Mouse (Mus musculus): ENCODE data around the gene Pfn1. TPM values are rescaled to one million over a fixed set of nuclear protein-coding genes. Genes with fewer than 3 reads are reported as not detected.
A peak's percentile ranks its signal among the peaks of the same experiment; 100 is the strongest.

Pfn1 gene
- total RNA-seq (2014; rRNA removed): 460 and 560 TPM in 2 replicates
- 606 and 634 TPM in 2 replicates for polyA plus RNA-seq (2015; fragmentation: Nextera tagmentation; extraction: Ambion mirVana)

DNA sequence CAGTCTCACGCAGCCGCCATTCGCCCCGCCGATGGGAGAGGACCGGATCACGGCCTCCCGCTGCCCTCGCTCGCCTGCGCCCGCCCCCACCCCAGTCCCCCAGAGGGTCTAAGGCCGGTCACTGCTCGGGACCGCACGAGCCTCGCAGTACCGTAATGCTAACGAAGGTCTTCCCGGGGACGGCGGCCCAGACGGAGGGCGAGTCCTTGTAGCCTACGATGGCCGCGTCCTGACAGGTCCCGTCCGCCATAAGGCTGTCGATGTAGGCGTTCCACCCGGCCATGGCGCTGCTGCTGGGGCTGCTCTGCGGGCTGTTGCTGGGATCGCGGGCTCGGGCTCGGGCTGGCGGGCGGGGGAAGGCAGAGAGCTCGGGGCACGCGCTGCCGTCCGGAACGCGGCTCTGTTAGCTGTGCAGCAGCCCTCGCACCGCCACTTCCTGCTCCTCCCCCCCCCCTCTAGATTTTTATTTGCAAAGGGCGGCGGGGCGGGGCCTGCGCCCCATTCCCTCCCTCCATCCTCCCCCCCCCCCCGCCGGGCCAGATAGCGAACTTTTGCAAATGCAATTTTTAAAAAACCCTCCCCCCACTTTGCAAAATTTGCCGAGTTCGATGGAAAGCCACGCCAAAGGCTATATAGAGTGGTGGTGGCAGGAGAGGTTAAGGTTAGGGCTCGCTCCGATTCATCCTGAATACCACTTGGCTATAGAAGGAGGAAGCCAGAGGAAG, at the start of gene Pfn1:
Gene Pfn1 (minus strand): TSS at position 447 of the 725 bp plus-strand sequence.
- Histone ChIP-seq H3K9me3 (ENCODE audit: low read length) (no peaks in the 10 kb centered on the region), H3K27ac (peak within 1 kb of the TSS; percentile 99), H3K36me3 (ENCODE audit: insufficient read depth, low read length) (peaks cover 24% of the 10 kb centered on the region), H3K27me3 (ENCODE audit: insufficient read depth, low read length) (no peaks in the 10 kb centered on the region), H3K4me1 (ENCODE audit: insufficient read depth, low read length) (0 out of 2 replicates have a peak, but pooled peaks cover 11% of the 10 kb centered on the region), H3K4me2 (ENCODE audit: low read depth, low read length) (peak within 1 kb of the TSS; percentile 75), H3K4me3 (ENCODE audit: low read length) (peak within 1 kb of the TSS; percentile 99), H3K9ac (replicated peaks; ENCODE audit: low read length) (peak within 1 kb of the TSS; percentile 100)
- DNase-seq (ENCODE audit: low spot score) (peak; percentile 89), ATAC-seq (peak; percentile 68)
- WGBS: under 1% methylated on average over 43 of the region's 61 CpGs
- TF ChIP-seq CTCF (IDR thresholded peaks at IDR 0.05; ENCODE audit: low read depth): no peak

DNA sequence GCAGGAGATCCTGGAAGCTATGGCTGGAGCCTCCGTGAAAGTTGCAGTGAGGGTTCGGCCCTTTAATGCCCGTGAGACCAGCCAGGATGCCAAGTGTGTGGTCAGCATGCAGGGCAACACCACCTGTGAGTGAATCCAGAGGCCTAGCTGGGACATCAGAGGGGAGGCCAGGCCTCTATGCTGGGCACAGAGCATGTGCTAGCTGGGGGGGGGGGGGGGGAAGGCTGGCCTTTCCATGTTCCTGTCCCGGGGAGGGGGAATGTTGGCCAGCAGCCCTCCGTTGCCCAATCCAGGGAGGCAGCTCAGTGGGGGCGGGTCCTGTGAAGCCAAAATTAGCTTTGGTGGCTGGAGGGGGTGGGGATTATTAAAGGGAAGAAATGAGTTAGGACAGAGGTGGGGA, 48.3 kb upstream of the Pfn1 start:
- Histone ChIP-seq H3K27me3 (ENCODE audit: insufficient read depth, low read length) (no peaks in the 10 kb centered on the region), H3K36me3 (ENCODE audit: insufficient read depth, low read length) (peaks cover 29% of the 10 kb centered on the region), H3K4me3 (ENCODE audit: low read length) (no peak overlapping the region), H3K9ac (replicated peaks; ENCODE audit: low read length) (no peak overlapping the region), H3K9me3 (ENCODE audit: low read length) (no peaks in the 10 kb centered on the region), H3K4me2 (ENCODE audit: low read depth, low read length) (peak overlapping the region; percentile 94; the same call in 1 of the 2 replicates), H3K27ac (no peak overlapping the region; the same call in 1 of the 2 replicates), H3K4me1 (ENCODE audit: insufficient read depth, low read length) (peaks cover 14% of the 10 kb centered on the region)
- DNase-seq (ENCODE audit: low spot score) (no peak), ATAC-seq (no peak)
- no peak for TF ChIP-seq CTCF (IDR thresholded peaks at IDR 0.05; ENCODE audit: low read depth)
- 52% methylated on average over 6 of the region's 6 CpGs for WGBS

DNA sequence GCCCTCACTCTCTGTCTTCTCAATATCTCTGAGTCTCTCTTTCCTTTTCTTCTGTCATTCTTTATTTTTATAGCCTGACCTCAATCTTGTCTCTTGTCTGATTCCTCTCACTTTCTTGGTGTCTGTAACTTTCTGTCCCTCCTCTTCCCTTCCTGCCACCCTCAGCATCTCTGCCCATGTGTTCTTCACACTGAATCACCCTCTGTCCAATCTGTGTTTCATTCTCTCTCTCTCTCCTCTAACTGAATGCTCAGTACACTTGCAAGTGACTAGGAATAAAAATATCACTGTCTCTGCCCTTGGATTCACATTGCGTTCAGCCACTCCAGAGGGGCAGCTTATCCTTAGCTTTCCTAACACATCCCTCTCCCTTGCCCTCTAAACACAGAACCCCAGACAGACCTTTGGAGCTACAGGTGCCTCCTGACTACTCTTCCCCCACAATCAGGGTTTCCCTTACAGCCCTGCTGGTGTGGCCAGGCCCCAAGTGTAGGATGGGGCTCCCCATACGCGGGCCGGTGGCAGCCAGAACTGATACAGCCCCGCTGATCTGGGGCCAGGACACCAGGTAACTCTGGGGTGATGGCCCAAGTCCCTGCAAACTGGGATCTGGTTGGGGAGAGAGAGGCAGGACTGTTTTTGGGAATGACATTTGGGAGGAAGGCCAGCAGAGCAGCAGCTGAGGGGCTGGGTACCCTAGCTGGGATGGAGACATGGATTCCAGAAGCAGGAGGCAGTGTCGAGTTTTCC, 47.7 kb upstream of the Pfn1 start:
- H3K36me3 ChIP-seq (ENCODE audit: insufficient read depth, low read length): peaks cover 27% of the 10 kb centered on the region
- H3K4me3 ChIP-seq (ENCODE audit: low read length): no peak overlapping the region
- WGBS: 81% methylated on average over 6 of the region's 6 CpGs
- H3K9ac ChIP-seq (replicated peaks; ENCODE audit: low read length): peak overlapping the region; percentile 90; the same call in 1 of the 2 replicates
- ATAC-seq (no peak), DNase-seq (ENCODE audit: low spot score) (no peak)
- no peak for TF ChIP-seq CTCF (IDR thresholded peaks at IDR 0.05; ENCODE audit: low read depth)
- H3K27me3 ChIP-seq (ENCODE audit: insufficient read depth, low read length): no peaks in the 10 kb centered on the region
- no peak overlapping the region; the same call in 1 of the 2 replicates for H3K27ac ChIP-seq
- H3K9me3 ChIP-seq (ENCODE audit: low read length): no peaks in the 10 kb centered on the region
- peaks cover 14% of the 10 kb centered on the region for H3K4me1 ChIP-seq (ENCODE audit: insufficient read depth, low read length)
- peak overlapping the region; percentile 94 for H3K4me2 ChIP-seq (ENCODE audit: low read depth, low read length)

DNA sequence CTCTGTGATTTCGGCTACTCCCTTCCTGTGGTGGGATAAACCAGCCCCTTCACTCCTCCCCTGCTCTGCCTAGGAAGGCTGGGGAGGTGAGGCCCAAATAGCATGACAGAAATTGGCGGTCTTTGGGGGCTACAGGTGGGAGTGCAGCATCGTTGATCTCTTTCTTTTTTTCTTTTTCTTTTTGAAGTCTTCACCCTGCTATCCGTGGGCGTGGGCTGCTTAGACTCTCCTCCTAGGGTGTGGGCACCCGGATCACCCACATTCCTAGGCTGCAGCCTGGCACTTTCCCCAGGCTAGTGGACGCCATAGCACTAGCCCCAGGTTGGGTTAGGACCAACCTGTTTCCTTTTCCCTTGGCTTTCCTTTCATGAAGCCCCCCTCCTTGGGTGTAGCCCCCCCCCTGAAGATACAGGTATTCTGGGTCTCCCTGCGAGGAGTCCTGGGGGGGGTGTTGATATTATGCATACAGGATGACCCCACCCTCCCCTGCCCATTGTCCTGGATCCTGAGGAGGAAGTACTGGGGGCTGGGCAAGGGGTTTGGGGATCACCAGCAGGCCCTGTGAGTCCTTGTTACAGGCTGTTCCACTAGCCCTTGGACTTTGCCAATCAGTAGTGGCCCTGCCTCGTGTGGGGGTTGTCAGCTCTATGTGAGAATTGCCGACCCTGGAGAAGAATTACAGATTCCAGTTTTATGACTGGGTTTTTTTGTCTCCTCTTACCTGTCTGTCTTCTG, 46.9 kb upstream of the Pfn1 start:
- TF ChIP-seq CTCF (IDR thresholded peaks at IDR 0.05; ENCODE audit: low read depth): no peak
- Histone ChIP-seq H3K27me3 (ENCODE audit: insufficient read depth, low read length) (no peaks in the 10 kb centered on the region), H3K4me3 (ENCODE audit: low read length) (peak overlapping the region; percentile 77), H3K27ac (no peak overlapping the region; the same call in 1 of the 2 replicates), H3K36me3 (ENCODE audit: insufficient read depth, low read length) (peaks cover 20% of the 10 kb centered on the region), H3K9ac (replicated peaks; ENCODE audit: low read length) (peak overlapping the region; percentile 90), H3K4me1 (ENCODE audit: insufficient read depth, low read length) (peaks cover 14% of the 10 kb centered on the region), H3K9me3 (ENCODE audit: low read length) (no peaks in the 10 kb centered on the region), H3K4me2 (ENCODE audit: low read depth, low read length) (peak overlapping the region; percentile 94)
- ATAC-seq (no peak), DNase-seq (ENCODE audit: low spot score) (no peak)
- 12% methylated on average over 10 of the region's 10 CpGs for WGBS

DNA sequence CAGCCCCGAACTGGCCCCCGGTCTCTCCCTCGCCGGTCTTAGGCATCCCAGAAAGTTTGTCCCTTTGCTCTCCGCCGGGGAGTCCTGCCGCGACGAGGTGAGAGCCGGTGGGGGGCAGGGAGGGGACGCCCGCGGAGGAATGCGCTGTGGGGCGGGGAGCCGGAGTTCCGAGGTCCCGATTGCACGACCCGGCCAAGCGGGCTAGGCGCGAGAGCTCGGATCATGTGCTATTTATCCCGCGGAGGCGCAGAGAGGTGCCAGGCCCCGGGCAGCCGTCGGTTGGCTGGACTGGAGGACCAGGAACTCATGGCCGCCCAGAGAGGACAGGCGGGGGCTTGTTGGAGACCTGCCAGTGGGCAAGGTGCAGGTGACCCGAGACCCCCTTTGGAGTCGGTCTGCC, 46.2 kb upstream of the Pfn1 start:
- peaks cover 12% of the 10 kb centered on the region for H3K36me3 ChIP-seq (ENCODE audit: insufficient read depth, low read length)
- ATAC-seq: no peak
- DNase-seq (ENCODE audit: low spot score): peak; percentile 48
- no peak for TF ChIP-seq CTCF (IDR thresholded peaks at IDR 0.05; ENCODE audit: low read depth)
- peaks cover 14% of the 10 kb centered on the region for H3K4me1 ChIP-seq (ENCODE audit: insufficient read depth, low read length)
- peak overlapping the region; percentile 88 for H3K27ac ChIP-seq
- peak overlapping the region; percentile 94 for H3K4me2 ChIP-seq (ENCODE audit: low read depth, low read length)
- peak overlapping the region; percentile 90 for H3K9ac ChIP-seq (replicated peaks; ENCODE audit: low read length)
- no peaks in the 10 kb centered on the region for H3K9me3 ChIP-seq (ENCODE audit: low read length)
- no peaks in the 10 kb centered on the region for H3K27me3 ChIP-seq (ENCODE audit: insufficient read depth, low read length)
- WGBS: 1% methylated on average over 34 of the region's 34 CpGs
- peak overlapping the region; percentile 77 for H3K4me3 ChIP-seq (ENCODE audit: low read length)

Data from hindbrain, postnatal 0 days (tissue).